Mouse (Mus musculus) MEL (cell line): ENCODE results near the gene Bag3. TPM values are rescaled to one million over a fixed set of nuclear protein-coding genes. Genes with fewer than 3 reads are reported as not detected.

Experiments
- DNase-seq: peaks from one replicate; pipeline ENCODE4 v3.0.0; 2011; ENCODE audit warnings: low read depth, low spot score
- H3K27ac ChIP-seq: 2 replicates; pipeline ENCODE4 v1.5.1; 2012; ENCODE audit warnings: low read depth, mild to moderate bottlenecking, control low read depth, low read length, moderate library complexity; ENCODE audit not compliant: control insufficient read depth
- H3K27me3 ChIP-seq, 2 experiments: fragments of 150-350 bp in 1 of 2; sonication (generic) in 1 of 2; 2 replicates each; pipeline ENCODE4 v1.6.1; 2012; ENCODE audit warnings: low read length in 2 of 2, mild to moderate bottlenecking in 2 of 2, improper control_type of control experiment in 1 of 2, moderate library complexity in 1 of 2; ENCODE audit not compliant: insufficient read depth in 2 of 2, control insufficient read depth in 1 of 2
- H3K36me3 ChIP-seq, 2 experiments: 2 replicates each; pipeline ENCODE4 v1.6.1; 2012 to 2014; ENCODE audit warnings: low read length in 2 of 2, improper control_type of control experiment in 1 of 2, inconsistent platforms in 1 of 2, mild to moderate bottlenecking in 1 of 2; ENCODE audit not compliant: insufficient read depth in 2 of 2, control insufficient read depth in 1 of 2
- H3K4me1 ChIP-seq, 2 experiments: fragments of 150-350 bp in 1 of 2; sonication (generic) in 1 of 2; 2 replicates each; pipeline ENCODE4 v1.6.1; 2012; ENCODE audit warnings: low read length in 2 of 2, improper control_type of control experiment in 1 of 2, mild to moderate bottlenecking in 1 of 2; ENCODE audit not compliant: insufficient read depth in 2 of 2, control insufficient read depth in 1 of 2
- H3K4me3 ChIP-seq, 2 experiments: fragments of 150-350 bp in 1 of 2; sonication (generic) in 1 of 2; 2 replicates each; pipeline ENCODE4 v1.5.1; 2012; ENCODE audit warnings: low read depth in 2 of 2, low read length in 2 of 2, mild to moderate bottlenecking in 2 of 2, moderate library complexity in 2 of 2, control low read depth in 1 of 2, improper control_type of control experiment in 1 of 2; ENCODE audit not compliant: control insufficient read depth in 1 of 2, insufficient read depth in 1 of 2
- H3K79me2 ChIP-seq: 2 replicates; pipeline ENCODE4 v1.6.1; 2012; ENCODE audit warnings: mild to moderate bottlenecking, low read length, moderate library complexity; ENCODE audit not compliant: control insufficient read depth, poor library complexity, insufficient read depth
- H3K9ac ChIP-seq: 2 replicates; pipeline ENCODE4 v1.6.1; 2012; ENCODE audit warnings: low read depth, mild to moderate bottlenecking, control low read depth, low read length, moderate library complexity; ENCODE audit not compliant: control insufficient read depth, poor library complexity, severe bottlenecking
- H3K9me3 ChIP-seq: fragments of 150-350 bp; sonication (generic); replicated peaks from 2 replicates; pipeline ENCODE4 v1.6.1; 2012; ENCODE audit warnings: mild to moderate bottlenecking, low read length, improper control_type of control experiment, moderate library complexity; ENCODE audit not compliant: insufficient read depth
- BHLHE40 ChIP-seq: IDR thresholded peaks from 2 replicates; pipeline ENCODE4 v1.6.1; 2012; ENCODE audit warnings: low read depth, mild to moderate bottlenecking, inconsistent platforms, low read length, improper control_type of control experiment, borderline replicate concordance
- CHD1 ChIP-seq: IDR thresholded peaks from 2 replicates; pipeline ENCODE4 v1.6.1; 2012; ENCODE audit warnings: low read depth, mild to moderate bottlenecking, inconsistent platforms, low read length, improper control_type of control experiment
- CHD2 ChIP-seq: IDR thresholded peaks from 2 replicates; pipeline ENCODE4 v1.6.1; 2011; ENCODE audit warnings: low read length, improper control_type of control experiment
- CTCF ChIP-seq, 3 experiments: IDR thresholded peaks in 2 of 3; conservative IDR thresholded peaks in 1 of 3; 2 replicates each; pipeline ENCODE4 v1.5.1; 2011 to 2012; ENCODE audit warnings: low read length in 3 of 3, low read depth in 2 of 3, mild to moderate bottlenecking in 2 of 3, improper control_type of control experiment in 1 of 3, inconsistent platforms in 1 of 3, mixed read lengths in 1 of 3, moderate library complexity in 1 of 3; ENCODE audit not compliant: control insufficient read depth in 1 of 3, insufficient read depth in 1 of 3, poor library complexity in 1 of 3, severe bottlenecking in 1 of 3
- E2F4 ChIP-seq: IDR thresholded peaks from 2 replicates; pipeline ENCODE4 v1.6.1; 2011; ENCODE audit warnings: low read depth, low read length, improper control_type of control experiment, borderline replicate concordance
- HCFC1 ChIP-seq: IDR thresholded peaks from 2 replicates; pipeline ENCODE4 v1.6.1; 2012; ENCODE audit warnings: low read depth, mild to moderate bottlenecking, inconsistent platforms, low read length, improper control_type of control experiment, moderate library complexity
- JUND ChIP-seq: IDR thresholded peaks from 2 replicates; pipeline ENCODE4 v1.6.1; 2011; ENCODE audit warnings: low read depth, mild to moderate bottlenecking, improper control_type of control experiment, low read length
- KAT2A ChIP-seq: conservative IDR thresholded peaks from 2 replicates; pipeline ENCODE4 v1.6.1; 2012; ENCODE audit warnings: low read depth, low read length, improper control_type of control experiment, inconsistent platforms
- MAX ChIP-seq: IDR thresholded peaks from 2 replicates; pipeline ENCODE4 v1.6.1; 2011; ENCODE audit warnings: low read length, improper control_type of control experiment
- MAZ ChIP-seq: IDR thresholded peaks from 2 replicates; pipeline ENCODE4 v1.6.1; 2012; ENCODE audit warnings: low read depth, mild to moderate bottlenecking, inconsistent platforms, low read length, improper control_type of control experiment
- MEF2A ChIP-seq: IDR thresholded peaks from 2 replicates; pipeline ENCODE4 v1.6.1; 2014; ENCODE audit warnings: low read depth, mild to moderate bottlenecking, inconsistent platforms, low read length, improper control_type of control experiment; ENCODE audit not compliant: poor library complexity, insufficient replicate concordance, severe bottlenecking; ENCODE audit errors: extremely low read depth
- MXI1 ChIP-seq: IDR thresholded peaks from 2 replicates; pipeline ENCODE4 v1.6.1; 2011; ENCODE audit warnings: mild to moderate bottlenecking, low read depth, low read length, improper control_type of control experiment
- NELFE ChIP-seq: IDR thresholded peaks from 2 replicates; pipeline ENCODE4 v1.6.1; 2011; ENCODE audit warnings: low read depth, low read length, improper control_type of control experiment
- NRF1 ChIP-seq: IDR thresholded peaks from 2 replicates; pipeline ENCODE4 v1.6.1; 2014; ENCODE audit warnings: low read depth, mild to moderate bottlenecking, inconsistent platforms, low read length, improper control_type of control experiment, moderate library complexity; ENCODE audit not compliant: poor library complexity, insufficient read depth, severe bottlenecking
- POLR2AphosphoS2 ChIP-seq: IDR thresholded peaks from 2 replicates; pipeline ENCODE4 v1.6.1; 2011; ENCODE audit warnings: low read length, improper control_type of control experiment
- RCOR1 ChIP-seq: IDR thresholded peaks from 2 replicates; pipeline ENCODE4 v1.6.1; 2012; ENCODE audit warnings: low read depth, mild to moderate bottlenecking, inconsistent platforms, low read length, improper control_type of control experiment
- USF2 ChIP-seq, 2 experiments: IDR thresholded peaks; 2 replicates each; pipeline ENCODE4 v1.6.1; 2011 to 2012; ENCODE audit warnings: improper control_type of control experiment in 2 of 2, low read length in 2 of 2, borderline replicate concordance in 1 of 2, inconsistent platforms in 1 of 2, low read depth in 1 of 2, mild to moderate bottlenecking in 1 of 2; ENCODE audit not compliant: insufficient read depth in 1 of 2
- ZC3H11A ChIP-seq: IDR thresholded peaks from 2 replicates; pipeline ENCODE4 v1.6.1; 2012; ENCODE audit warnings: low read depth, mild to moderate bottlenecking, inconsistent platforms, low read length, improper control_type of control experiment
- ZKSCAN1 ChIP-seq: IDR thresholded peaks from 2 replicates; pipeline ENCODE4 v1.6.1; 2012; ENCODE audit warnings: low read depth, mild to moderate bottlenecking, inconsistent platforms, low read length, improper control_type of control experiment, moderate library complexity
- polyA plus RNA-seq, 2 experiments: library from polyadenylated mRNA; stranded (reverse) in 1 of 2; unstranded in 1 of 2; fragments of >175 nt in 1 of 2; fragments of >200 nt in 1 of 2; gene quantifications; 2 replicates each; pipeline versions ENCODE4 v1.2.1 to v1.2.4; 2012; ENCODE audit warnings: low replicate concordance in 2 of 2, low read depth in 1 of 2; ENCODE audit not compliant: insufficient read length in 2 of 2, insufficient read depth in 1 of 2, missing spikeins in 1 of 2
- total RNA-seq: library from RNA; depleted of rRNA; stranded (reverse); fragments of 300-350 nt; gene quantifications from 2 replicates; pipeline ENCODE4 v1.2.3, GENCODE M21; 2012

Bag3 gene
- total and polyA plus RNA-seq, 3 experiments, result 5.1 to 13.4 TPM; not detected in 1

DNA sequence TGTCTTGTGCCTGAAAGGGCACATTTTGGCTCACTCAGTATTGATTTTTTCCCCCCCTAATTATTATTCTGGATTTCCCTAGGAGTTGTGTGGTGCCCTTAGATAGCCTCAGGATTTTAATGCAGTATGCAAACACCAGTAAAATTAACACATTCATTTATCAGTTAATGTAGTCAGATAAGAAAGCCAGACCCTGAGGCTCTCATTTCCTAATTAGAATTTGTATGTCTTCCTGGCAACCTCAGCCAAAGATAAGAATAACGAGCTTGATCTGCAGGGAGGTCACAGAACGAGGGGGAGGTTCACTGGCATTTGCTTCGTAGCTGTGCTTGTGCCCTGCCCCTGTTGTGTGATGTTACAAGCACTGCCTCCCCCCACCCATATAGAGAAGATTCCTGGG is 12.7 kb downstream of the Bag3 start (continued):
- peak; percentile 96 for TF ChIP-seq RCOR1
- TF ChIP-seq MAX, result no peak

GRCm38 (mm10) chr7:128537676-128538075 is 14.3 kb downstream of the Bag3 start:
- H3K9me3 ChIP-seq, result no peaks in the 10 kb centered on the region
- H3K9ac ChIP-seq, result no peak overlapping the region
- no peaks in the 10 kb centered on the region for H3K27me3 ChIP-seq
- no peak for DNase-seq
- H3K79me2 ChIP-seq, result peaks cover 15% of the 10 kb centered on the region
- H3K36me3 ChIP-seq, result peaks cover 0 to 34% of the 10 kb centered on the region in 2 experiments; a peak in 3 of 4 replicates
- no peak overlapping the region for H3K4me3 ChIP-seq
- H3K4me1 ChIP-seq, result peaks cover 32 to 41% of the 10 kb centered on the region in 2 experiments
- H3K27ac ChIP-seq, result no peak overlapping the region
- TF ChIP-seq MAZ (no peak), NRF1 (no peak), USF2 (IDR thresholded peaks at IDR 0.05; ENCODE audit: borderline replicate concordance in 1 of 2, insufficient read depth in 1 of 2, low read depth in 1 of 2, low read length in 2 of 2) (no peak), KAT2A (no peak), CTCF (IDR thresholded peaks at IDR 0.05 in 2 of 3, conservative IDR thresholded peaks at IDR 0.05 in 1 of 3; ENCODE audit: control insufficient read depth in 1 of 3, insufficient read depth in 1 of 3, low read depth in 2 of 3, low read length in 3 of 3, poor library complexity in 1 of 3, severe bottlenecking in 1 of 3) (no peak), BHLHE40 (no peak), HCFC1 (no peak), NELFE (no peak), E2F4 (no peak), JUND (no peak), ZKSCAN1 (no peak), MEF2A (no peak), CHD1 (no peak), POLR2AphosphoS2 (no peak), CHD2 (no peak), RCOR1 (no peak), ZC3H11A (no peak)

DNA sequence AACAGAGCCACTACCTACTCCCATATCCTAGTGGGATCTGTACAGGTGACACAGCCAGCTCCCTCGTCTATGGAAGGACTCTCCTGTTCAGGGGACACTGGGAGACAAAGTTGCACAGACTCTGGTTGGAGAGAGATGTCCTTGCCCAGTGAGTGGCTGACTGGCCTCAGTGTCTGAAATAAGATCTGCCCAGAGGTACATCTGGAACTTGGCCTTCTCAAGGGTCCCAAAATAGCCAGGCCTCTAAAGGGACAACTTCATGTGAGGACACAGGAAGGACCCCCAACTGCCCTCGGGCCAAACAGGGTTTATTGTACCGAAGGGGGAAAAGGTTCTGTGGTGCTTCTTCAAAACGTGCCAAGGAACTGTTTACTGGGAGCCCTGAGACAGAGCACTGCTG is 14.8 kb downstream of the Bag3 start:
- H3K27me3 ChIP-seq, result no peaks in the 10 kb centered on the region
- H3K79me2 ChIP-seq, result peaks cover 14% of the 10 kb centered on the region
- H3K9me3 ChIP-seq, result no peaks in the 10 kb centered on the region
- H3K9ac ChIP-seq, result no peak overlapping the region
- H3K27ac ChIP-seq, result no peak overlapping the region
- TF ChIP-seq MXI1, result no peak
- TF ChIP-seq HCFC1, result no peak
- H3K4me1 ChIP-seq, result peaks cover 32 to 38% of the 10 kb centered on the region in 2 experiments
- H3K36me3 ChIP-seq, result peaks cover 0 to 32% of the 10 kb centered on the region in 2 experiments
- H3K4me3 ChIP-seq, result no peak overlapping the region
- no peak for DNase-seq
